Comparison of ENCODE assay signal across 12 mouse cellular contexts in genomic region chr4:52365866-52366265, GRCm38 (mm10).
"Had no signal": no experiment of that assay in that cellular context is flagged by ENCODE, and none has a peak within 500 bp of the region (broad histone marks: within the 10 kb centered on the region; RNA-seq: fewer than 3 reads in every experiment).

No protein-coding gene starts in this region.

- DNase-seq: liver, postnatal 0 days; lung, adult 2 months; lung, postnatal 14 days; lung, postnatal 36 days; retina, postnatal 1 day; right cerebral cortex, adult 18-20 months; right cerebral cortex, postnatal 25 days; right cerebral cortex, postnatal 4 days; spleen, adult 18-20 months; thymus, adult 2 months; thymus, postnatal 25 days; thymus, postnatal 4 days had no signal
